Mouse (Mus musculus): Measurements from ENCODE around the gene Spg11.

DNA sequence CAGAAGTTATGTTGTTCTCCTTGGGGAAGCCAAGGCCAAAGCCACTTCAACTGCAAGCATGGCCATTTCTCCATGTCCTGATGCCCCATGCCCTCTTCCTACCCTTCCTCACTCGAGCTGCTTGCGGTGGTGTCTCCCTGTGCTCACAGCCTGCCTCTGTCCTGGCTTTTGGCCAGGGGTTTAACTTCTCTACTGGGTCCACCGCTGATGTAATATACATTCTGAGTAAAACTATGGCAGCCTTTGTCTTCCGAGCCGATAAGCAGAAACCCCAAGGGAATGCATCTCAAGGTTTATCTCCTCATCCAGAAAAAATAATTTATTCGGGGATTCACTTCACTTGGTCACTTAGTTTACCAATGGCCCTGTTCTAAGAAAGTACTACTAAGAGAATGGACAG lies 28.5 kb upstream of the Spg11 start:
- TF ChIP-seq EP300 (IDR thresholded peaks at IDR 0.05; ENCODE audit: low read depth) (no peak), CTCF (IDR thresholded peaks at IDR 0.05; ENCODE audit: low read depth) (no peak)
